Mouse (Mus musculus) MEL (cell line): ENCODE results near the gene Gm136. TPM values are rescaled to one million over a fixed set of nuclear protein-coding genes. Genes with fewer than 3 reads are reported as not detected.

Experiments
- DNase-seq: peaks from one replicate; pipeline ENCODE4 v3.0.0; 2011; ENCODE audit warnings: low read depth, low spot score
- H3K27ac ChIP-seq: 2 replicates; pipeline ENCODE4 v1.5.1; 2012; ENCODE audit warnings: low read depth, mild to moderate bottlenecking, control low read depth, low read length, moderate library complexity; ENCODE audit not compliant: control insufficient read depth
- H3K27me3 ChIP-seq, 2 experiments: fragments of 150-350 bp in 1 of 2; sonication (generic) in 1 of 2; 2 replicates each; pipeline ENCODE4 v1.6.1; 2012; ENCODE audit warnings: low read length in 2 of 2, mild to moderate bottlenecking in 2 of 2, improper control_type of control experiment in 1 of 2, moderate library complexity in 1 of 2; ENCODE audit not compliant: insufficient read depth in 2 of 2, control insufficient read depth in 1 of 2
- H3K36me3 ChIP-seq, 2 experiments: 2 replicates each; pipeline ENCODE4 v1.6.1; 2012 to 2014; ENCODE audit warnings: low read length in 2 of 2, improper control_type of control experiment in 1 of 2, inconsistent platforms in 1 of 2, mild to moderate bottlenecking in 1 of 2; ENCODE audit not compliant: insufficient read depth in 2 of 2, control insufficient read depth in 1 of 2
- H3K4me1 ChIP-seq, 2 experiments: fragments of 150-350 bp in 1 of 2; sonication (generic) in 1 of 2; 2 replicates each; pipeline ENCODE4 v1.6.1; 2012; ENCODE audit warnings: low read length in 2 of 2, improper control_type of control experiment in 1 of 2, mild to moderate bottlenecking in 1 of 2; ENCODE audit not compliant: insufficient read depth in 2 of 2, control insufficient read depth in 1 of 2
- H3K4me3 ChIP-seq, 2 experiments: fragments of 150-350 bp in 1 of 2; sonication (generic) in 1 of 2; 2 replicates each; pipeline ENCODE4 v1.5.1; 2012; ENCODE audit warnings: low read depth in 2 of 2, low read length in 2 of 2, mild to moderate bottlenecking in 2 of 2, moderate library complexity in 2 of 2, control low read depth in 1 of 2, improper control_type of control experiment in 1 of 2; ENCODE audit not compliant: control insufficient read depth in 1 of 2, insufficient read depth in 1 of 2
- H3K79me2 ChIP-seq: 2 replicates; pipeline ENCODE4 v1.6.1; 2012; ENCODE audit warnings: mild to moderate bottlenecking, low read length, moderate library complexity; ENCODE audit not compliant: control insufficient read depth, poor library complexity, insufficient read depth
- H3K9ac ChIP-seq: 2 replicates; pipeline ENCODE4 v1.6.1; 2012; ENCODE audit warnings: low read depth, mild to moderate bottlenecking, control low read depth, low read length, moderate library complexity; ENCODE audit not compliant: control insufficient read depth, poor library complexity, severe bottlenecking
- H3K9me3 ChIP-seq: fragments of 150-350 bp; sonication (generic); replicated peaks from 2 replicates; pipeline ENCODE4 v1.6.1; 2012; ENCODE audit warnings: mild to moderate bottlenecking, low read length, improper control_type of control experiment, moderate library complexity; ENCODE audit not compliant: insufficient read depth
- BHLHE40 ChIP-seq: IDR thresholded peaks from 2 replicates; pipeline ENCODE4 v1.6.1; 2012; ENCODE audit warnings: low read depth, mild to moderate bottlenecking, inconsistent platforms, low read length, improper control_type of control experiment, borderline replicate concordance
- CTCF ChIP-seq, 3 experiments: IDR thresholded peaks in 2 of 3; conservative IDR thresholded peaks in 1 of 3; 2 replicates each; pipeline ENCODE4 v1.5.1; 2011 to 2012; ENCODE audit warnings: low read length in 3 of 3, low read depth in 2 of 3, mild to moderate bottlenecking in 2 of 3, improper control_type of control experiment in 1 of 3, inconsistent platforms in 1 of 3, mixed read lengths in 1 of 3, moderate library complexity in 1 of 3; ENCODE audit not compliant: control insufficient read depth in 1 of 3, insufficient read depth in 1 of 3, poor library complexity in 1 of 3, severe bottlenecking in 1 of 3
- ELF1 ChIP-seq: IDR thresholded peaks from 2 replicates; pipeline ENCODE4 v1.6.1; 2014; ENCODE audit warnings: low read depth, mild to moderate bottlenecking, inconsistent platforms, low read length, improper control_type of control experiment, moderate library complexity
- EP300 ChIP-seq, 2 experiments: IDR thresholded peaks; 2 replicates each; pipeline ENCODE4 v1.6.1; 2011; ENCODE audit warnings: improper control_type of control experiment in 2 of 2, low read length in 2 of 2, low read depth in 1 of 2, mild to moderate bottlenecking in 1 of 2
- ETS1 ChIP-seq: IDR thresholded peaks from 2 replicates; pipeline ENCODE4 v1.6.1; 2012; ENCODE audit warnings: low read depth, mild to moderate bottlenecking, inconsistent platforms, low read length, improper control_type of control experiment, moderate library complexity
- GABPA ChIP-seq: IDR thresholded peaks from 2 replicates; pipeline ENCODE4 v1.6.1; 2012; ENCODE audit warnings: low read depth, mild to moderate bottlenecking, inconsistent platforms, low read length, improper control_type of control experiment, moderate library complexity
- HCFC1 ChIP-seq: IDR thresholded peaks from 2 replicates; pipeline ENCODE4 v1.6.1; 2012; ENCODE audit warnings: low read depth, mild to moderate bottlenecking, inconsistent platforms, low read length, improper control_type of control experiment, moderate library complexity
- JUND ChIP-seq: IDR thresholded peaks from 2 replicates; pipeline ENCODE4 v1.6.1; 2011; ENCODE audit warnings: low read depth, mild to moderate bottlenecking, improper control_type of control experiment, low read length
- MYB ChIP-seq: IDR thresholded peaks from 2 replicates; pipeline ENCODE4 v1.6.1; 2011; ENCODE audit warnings: mild to moderate bottlenecking, low read depth, low read length, improper control_type of control experiment
- MYC ChIP-seq: IDR thresholded peaks from 2 replicates; pipeline ENCODE4 v1.6.1; 2011; ENCODE audit warnings: low read depth, mild to moderate bottlenecking, low read length, improper control_type of control experiment, moderate library complexity
- TCF12 ChIP-seq: IDR thresholded peaks from 2 replicates; pipeline ENCODE4 v1.6.1; 2014; ENCODE audit warnings: low read depth, mild to moderate bottlenecking, inconsistent platforms, low read length, improper control_type of control experiment, moderate library complexity
- USF1 ChIP-seq: IDR thresholded peaks from 2 replicates; pipeline ENCODE4 v1.6.1; 2014; ENCODE audit warnings: low read depth, mild to moderate bottlenecking, inconsistent platforms, low read length, improper control_type of control experiment, moderate library complexity
- ZKSCAN1 ChIP-seq: IDR thresholded peaks from 2 replicates; pipeline ENCODE4 v1.6.1; 2012; ENCODE audit warnings: low read depth, mild to moderate bottlenecking, inconsistent platforms, low read length, improper control_type of control experiment, moderate library complexity
- ZMIZ1 ChIP-seq: IDR thresholded peaks from 2 replicates; pipeline ENCODE4 v1.6.1; 2012; ENCODE audit warnings: low read depth, mild to moderate bottlenecking, inconsistent platforms, low read length, improper control_type of control experiment, moderate library complexity
- ZNF384 ChIP-seq: IDR thresholded peaks from 2 replicates; pipeline ENCODE4 v1.6.1; 2012; ENCODE audit warnings: low read depth, mild to moderate bottlenecking, inconsistent platforms, low read length, improper control_type of control experiment
- polyA plus RNA-seq, 2 experiments: library from polyadenylated mRNA; stranded (reverse) in 1 of 2; unstranded in 1 of 2; fragments of >175 nt in 1 of 2; fragments of >200 nt in 1 of 2; gene quantifications; 2 replicates each; pipeline versions ENCODE4 v1.2.1 to v1.2.4; 2012; ENCODE audit warnings: low replicate concordance in 2 of 2, low read depth in 1 of 2; ENCODE audit not compliant: insufficient read length in 2 of 2, insufficient read depth in 1 of 2, missing spikeins in 1 of 2
- total RNA-seq: library from RNA; depleted of rRNA; stranded (reverse); fragments of 300-350 nt; gene quantifications from 2 replicates; pipeline ENCODE4 v1.2.3, GENCODE M21; 2012

Gm136 gene
- total and polyA plus RNA-seq, 3 experiments = not detected

GRCm38 (mm10) chr4:34798005-34798404 is 41.9 kb upstream of the Gm136 start:
- TF ChIP-seq ZKSCAN1 = 0 out of 2 replicates have a peak, but pooled peaks have one; percentile 17
- peak; percentile 4; the same call in 1 of the 2 replicates for TF ChIP-seq USF1
- TF ChIP-seq CTCF (IDR thresholded peaks at IDR 0.05 in 2 of 3, conservative IDR thresholded peaks at IDR 0.05 in 1 of 3; ENCODE audit: control insufficient read depth in 1 of 3, insufficient read depth in 1 of 3, low read depth in 2 of 3, low read length in 3 of 3, poor library complexity in 1 of 3, severe bottlenecking in 1 of 3) = no peak

GRCm38 (mm10) chr4:34797294-34797983 is 41.4 kb upstream of the Gm136 start:
- TF ChIP-seq BHLHE40 (no peak), GABPA (no peak), USF1 (no peak), TCF12 (no peak), JUND (no peak), MYC (no peak), ZMIZ1 (no peak), EP300 (IDR thresholded peaks at IDR 0.05; ENCODE audit: low read depth in 1 of 2, low read length in 2 of 2) (no peak), ELF1 (no peak), MYB (no peak), ZNF384 (no peak)
- TF ChIP-seq, all 39 proteins: peak for 0
- no peak overlapping the region for H3K27ac ChIP-seq
- H3K4me1 ChIP-seq = no peaks in the 10 kb centered on the region
- H3K36me3 ChIP-seq = no peaks in the 10 kb centered on the region
- no peak overlapping the region for H3K4me3 ChIP-seq
- no peaks in the 10 kb centered on the region for H3K79me2 ChIP-seq
- no peaks in the 10 kb centered on the region for H3K9me3 ChIP-seq
- H3K9ac ChIP-seq = no peak overlapping the region
- DNase-seq = no peak
- no peaks in the 10 kb centered on the region for H3K27me3 ChIP-seq

More at GRCm38 (mm10) chr4:34798005-34798404, 41.9 kb upstream of the Gm136 start:
- Histone ChIP-seq H3K9me3 (no peaks in the 10 kb centered on the region), H3K36me3 (no peaks in the 10 kb centered on the region), H3K27ac (no peak overlapping the region), H3K79me2 (no peaks in the 10 kb centered on the region), H3K27me3 (no peaks in the 10 kb centered on the region), H3K4me3 (no peak overlapping the region), H3K9ac (no peak overlapping the region), H3K4me1 (no peaks in the 10 kb centered on the region)
- no peak for DNase-seq

GRCm38 (mm10) chr4:34796294-34796693 is 40.2 kb upstream of the Gm136 start:
- Histone ChIP-seq H3K4me3 (no peak overlapping the region), H3K79me2 (no peaks in the 10 kb centered on the region), H3K27me3 (no peaks in the 10 kb centered on the region), H3K4me1 (no peaks in the 10 kb centered on the region), H3K36me3 (no peaks in the 10 kb centered on the region)
- TF ChIP-seq HCFC1 (no peak), ETS1 (no peak)
- TF ChIP-seq, all 39 proteins: peak for 0
- H3K9ac ChIP-seq = no peak overlapping the region
- H3K9me3 ChIP-seq = no peaks in the 10 kb centered on the region
- H3K27ac ChIP-seq = no peak overlapping the region
- no peak for DNase-seq
